Mouse (Mus musculus) kidney, embryonic 15.5 days (tissue): ENCODE data around the gene Anp32a. TPM values are rescaled to one million over a fixed set of nuclear protein-coding genes. Genes with fewer than 3 reads are reported as not detected.

ENCODE experiments used
- ATAC-seq: fragments of 200-750 bp; cut with Nextera tagmentation; replicated peaks from 2 replicates; pipeline ENCODE4 v1.8.0; 2017; ENCODE audit warnings: moderate TSS enrichment; ENCODE audit not compliant: low FRiP score
- H3K27ac ChIP-seq: fragments of 300-500 bp; sonication (generic); 2 replicates; pipeline ENCODE4 v1.5.1; 2015; ENCODE audit warnings: mild to moderate bottlenecking, inconsistent platforms
- H3K27me3 ChIP-seq: fragments of 300-500 bp; sonication (generic); 2 replicates; pipeline ENCODE4 v1.6.1; 2015; ENCODE audit warnings: inconsistent platforms
- H3K36me3 ChIP-seq: fragments of 300-500 bp; sonication (generic); 2 replicates; pipeline ENCODE4 v1.6.1; 2015; ENCODE audit warnings: inconsistent platforms
- H3K4me1 ChIP-seq: fragments of 300-500 bp; sonication (generic); 2 replicates; pipeline ENCODE4 v1.6.1; 2015; ENCODE audit warnings: inconsistent platforms
- H3K4me2 ChIP-seq: fragments of 300-500 bp; sonication (generic); 2 replicates; pipeline ENCODE4 v1.6.1; 2015; ENCODE audit warnings: moderate library complexity, mild to moderate bottlenecking, inconsistent platforms
- H3K4me3 ChIP-seq: fragments of 300-500 bp; sonication (generic); replicated peaks from 2 replicates; pipeline ENCODE4 v1.5.1; 2015; ENCODE audit warnings: mild to moderate bottlenecking, inconsistent platforms
- H3K9ac ChIP-seq: fragments of 300-500 bp; sonication (generic); 2 replicates; pipeline ENCODE4 v1.6.1; 2015; ENCODE audit warnings: mild to moderate bottlenecking, inconsistent platforms
- H3K9me3 ChIP-seq: fragments of 300-500 bp; sonication (generic); replicated peaks from 2 replicates; pipeline ENCODE4 v1.6.1; 2016; ENCODE audit warnings: inconsistent platforms
- WGBS: fragments of 180-500 bp; shearing (Covaris S2); methylation state at CpG from one replicate; pipeline ENCODE4 v1.1.7; 2015; ENCODE audit warnings: mixed read lengths; 5-methylcytosine and 5-hydroxymethylcytosine counted together
- polyA plus RNA-seq: library from polyadenylated mRNA; unstranded; fragments of >200 nt; fragmentation: Nextera tagmentation; extraction: Ambion mirVana; gene quantifications from 2 replicates; pipeline ENCODE4 v1.2.1, GENCODE M21; 2015

Gene Anp32a
- polyA plus RNA-seq, 1 experiment from 2014 or later = 225 TPM

- WGBS = 2% methylated on average over 48 of the region's 48 CpGs
- peak; percentile 20; the same call in 1 of the 2 replicates for ATAC-seq
- H3K4me3 ChIP-seq = peak overlapping the region; percentile 85
- H3K4me1 ChIP-seq = peaks cover 22% of the 10 kb centered on the region
- no peaks in the 10 kb centered on the region for H3K36me3 ChIP-seq
- peak overlapping the region; percentile 84 for H3K4me2 ChIP-seq
- H3K9me3 ChIP-seq = no peaks in the 10 kb centered on the region
- peak overlapping the region; percentile 97 for H3K9ac ChIP-seq
- H3K27me3 ChIP-seq = no peaks in the 10 kb centered on the region
- peak overlapping the region; percentile 100 for H3K27ac ChIP-seq
These were observed 581 bp upstream of the Anp32a start for GRCm38 (mm10) chr9:62340301-62341122.

GRCm38 (mm10) chr9:62341701-62342440, 778 bp downstream of the Anp32a start:
- peak overlapping the region; percentile 85 for H3K4me3 ChIP-seq
- H3K36me3 ChIP-seq = no peaks in the 10 kb centered on the region
- no peak for ATAC-seq
- peak overlapping the region; percentile 97 for H3K9ac ChIP-seq
- H3K4me2 ChIP-seq = peak overlapping the region; percentile 84
- H3K27ac ChIP-seq = peak overlapping the region; percentile 100
- no peaks in the 10 kb centered on the region for H3K9me3 ChIP-seq
- peaks cover 33% of the 10 kb centered on the region for H3K4me1 ChIP-seq
- WGBS = under 1% methylated on average over 53 of the region's 54 CpGs
- H3K27me3 ChIP-seq = no peaks in the 10 kb centered on the region

GRCm38 (mm10) chr9:62342441-62343191, 1.5 kb downstream of the Anp32a start:
- H3K9ac ChIP-seq = peak overlapping the region; percentile 97
- H3K27ac ChIP-seq = peak overlapping the region; percentile 100
- WGBS = under 1% methylated on average over 48 of the region's 48 CpGs
- no peaks in the 10 kb centered on the region for H3K36me3 ChIP-seq
- H3K4me2 ChIP-seq = peak overlapping the region; percentile 84
- no peaks in the 10 kb centered on the region for H3K27me3 ChIP-seq
- no peaks in the 10 kb centered on the region for H3K9me3 ChIP-seq
- peak overlapping the region; percentile 85 for H3K4me3 ChIP-seq
- ATAC-seq = no peak
- H3K4me1 ChIP-seq = peaks cover 39% of the 10 kb centered on the region

- Histone ChIP-seq H3K36me3 (no peaks in the 10 kb centered on the region), H3K27ac (peak overlapping the region; percentile 100), H3K4me2 (peak overlapping the region; percentile 84), H3K4me3 (peak overlapping the region; percentile 85), H3K9me3 (no peaks in the 10 kb centered on the region), H3K27me3 (no peaks in the 10 kb centered on the region), H3K9ac (peak overlapping the region; percentile 97), H3K4me1 (peaks cover 45% of the 10 kb centered on the region)
- under 1% methylated on average over 47 of the region's 56 CpGs for WGBS
- ATAC-seq = peak; percentile 38
These were observed 2.3 kb downstream of the Anp32a start for GRCm38 (mm10) chr9:62343192-62343903.

GRCm38 (mm10) chr9:62343904-62344491, 2.9 kb downstream of the Anp32a start:
- Histone ChIP-seq H3K9me3 (no peaks in the 10 kb centered on the region), H3K27ac (peak overlapping the region; percentile 100), H3K36me3 (no peaks in the 10 kb centered on the region), H3K27me3 (no peaks in the 10 kb centered on the region), H3K9ac (peak overlapping the region; percentile 97), H3K4me1 (peaks cover 46% of the 10 kb centered on the region), H3K4me2 (peak overlapping the region; percentile 84), H3K4me3 (peak overlapping the region; percentile 85)
- WGBS = under 1% methylated on average over 52 of the region's 52 CpGs
- ATAC-seq = peak; percentile 17

GRCm38 (mm10) chr9:62344545-62344944, 3.5 kb downstream of the Anp32a start:
- Histone ChIP-seq H3K27me3 (no peaks in the 10 kb centered on the region), H3K9me3 (no peaks in the 10 kb centered on the region), H3K4me1 (peaks cover 52% of the 10 kb centered on the region), H3K36me3 (no peaks in the 10 kb centered on the region), H3K4me3 (peak overlapping the region; percentile 85), H3K9ac (peak overlapping the region; percentile 97), H3K4me2 (peak overlapping the region; percentile 84), H3K27ac (peak overlapping the region; percentile 100)
- WGBS = under 1% methylated on average over 23 of the region's 26 CpGs
- peak; percentile 20 for ATAC-seq

- H3K4me1 ChIP-seq = peaks cover 56% of the 10 kb centered on the region
- H3K4me2 ChIP-seq = peak overlapping the region; percentile 84
- H3K9me3 ChIP-seq = no peaks in the 10 kb centered on the region
- H3K9ac ChIP-seq = peak overlapping the region; percentile 97
- WGBS = 7% methylated on average over 11 of the region's 11 CpGs
- H3K27me3 ChIP-seq = no peaks in the 10 kb centered on the region
- H3K27ac ChIP-seq = peak overlapping the region; percentile 100
- H3K36me3 ChIP-seq = no peaks in the 10 kb centered on the region
- ATAC-seq = no peak
- H3K4me3 ChIP-seq = peak overlapping the region; percentile 85
These were observed 4.0 kb downstream of the Anp32a start for GRCm38 (mm10) chr9:62345081-62345481.

- 46% methylated on average over 9 of the region's 9 CpGs for WGBS
These were observed 4.7 kb downstream of the Anp32a start for GRCm38 (mm10) chr9:62345633-62346387.

GRCm38 (mm10) chr9:62346388-62346679, 5.2 kb downstream of the Anp32a start:
- WGBS = 70% methylated on average over 6 of the region's 6 CpGs
- Histone ChIP-seq H3K4me2 (peak overlapping the region; percentile 84; the same call in 1 of the 2 replicates), H3K4me3 (no peak overlapping the region), H3K27ac (0 out of 2 replicates have a peak overlapping the region, but pooled peaks have one; percentile 100), H3K27me3 (no peaks in the 10 kb centered on the region), H3K9ac (no peak overlapping the region), H3K4me1 (peaks cover 64% of the 10 kb centered on the region), H3K9me3 (no peaks in the 10 kb centered on the region), H3K36me3 (no peaks in the 10 kb centered on the region)
- ATAC-seq = no peak

More at GRCm38 (mm10) chr9:62345633-62346387, 4.7 kb downstream of the Anp32a start:
- H3K4me2 ChIP-seq = peak overlapping the region; percentile 84
- peak overlapping the region; percentile 100 for H3K27ac ChIP-seq
- peaks cover 60% of the 10 kb centered on the region for H3K4me1 ChIP-seq
- H3K27me3 ChIP-seq = no peaks in the 10 kb centered on the region
- H3K4me3 ChIP-seq = peak overlapping the region; percentile 85
- H3K9me3 ChIP-seq = no peaks in the 10 kb centered on the region
- 0 out of 2 replicates have a peak overlapping the region, but pooled peaks have one; percentile 97 for H3K9ac ChIP-seq
- ATAC-seq = no peak
- no peaks in the 10 kb centered on the region for H3K36me3 ChIP-seq

GRCm38 (mm10) chr9:62347201-62347600, 6.1 kb downstream of the Anp32a start:
- no peak for ATAC-seq
- WGBS = 69% methylated on average over 5 of the region's 5 CpGs
- Histone ChIP-seq H3K27me3 (no peaks in the 10 kb centered on the region), H3K9me3 (no peaks in the 10 kb centered on the region), H3K36me3 (no peaks in the 10 kb centered on the region), H3K4me1 (peaks cover 71% of the 10 kb centered on the region), H3K4me2 (no peak overlapping the region), H3K4me3 (no peak overlapping the region), H3K27ac (no peak overlapping the region), H3K9ac (no peak overlapping the region)
